Mouse (Mus musculus) frontal cortex, postnatal 10 days (tissue): ENCODE data around the gene Mmp23.
A peak's percentile ranks its signal among the peaks of the same experiment; 100 is the strongest.
"Not testable (repeated sequence)": the region's sequence is repeated elsewhere in the genome, so short reads cannot be mapped to it uniquely, and the experiment has no call there.

Source experiments
- DNase-seq, 2 experiments: peaks; one replicate each; pipeline ENCODE4 v3.0.0; 2022; ENCODE audit warnings: low spot score in 2 of 2, mixed read lengths in 1 of 2

Mmp23 gene

GRCm38 (mm10) chr4:155654456-155655298 lies 1.5 kb upstream of the Mmp23 start:
- no peak for DNase-seq

GRCm38 (mm10) chr4:155654183-155654455 lies 935 bp upstream of the Mmp23 start:
- no peak for DNase-seq

GRCm38 (mm10) chr4:155653451-155654182 lies 433 bp upstream of the Mmp23 start:
- no peak for DNase-seq

GRCm38 (mm10) chr4:155652283-155653085 lies 700 bp downstream of the Mmp23 start:
- DNase-seq, result no peak

GRCm38 (mm10) chr4:155651553-155652269 lies 1.5 kb downstream of the Mmp23 start:
- no peak for DNase-seq

- DNase-seq, result no peak
Measured at GRCm38 (mm10) chr4:155649355-155649754, 3.8 kb downstream of the Mmp23 start.

- no peak for DNase-seq
Measured at GRCm38 (mm10) chr4:155645721-155646120, 7.5 kb downstream of the Mmp23 start.

- not testable (repeated sequence) for DNase-seq
Measured at GRCm38 (mm10) chr4:155645308-155645707, 7.9 kb downstream of the Mmp23 start, which contains the start of gene Gm10563. Gene Gm10563, minus strand, starts transcription at chr4:155645408.

GRCm38 (mm10) chr4:155643531-155643930 lies 9.7 kb downstream of the Mmp23 start:
- no peak for DNase-seq

- DNase-seq, result no peak
Measured at GRCm38 (mm10) chr4:155635766-155636499, 17.3 kb downstream of the Mmp23 start.

- DNase-seq, result no peak
Measured at GRCm38 (mm10) chr4:155630267-155630666, 22.9 kb downstream of the Mmp23 start.

GRCm38 (mm10) chr4:155624338-155625291 lies 28.6 kb downstream of the Mmp23 start, which contains the start of gene Cdk11b:
Gene Cdk11b, plus strand, starts transcription at chr4:155624854.
- DNase-seq, result peak; percentile 95 to 97

- no peak for DNase-seq
Measured at GRCm38 (mm10) chr4:155618321-155618720, 34.9 kb downstream of the Mmp23 start.

- no peak for DNase-seq
Measured at GRCm38 (mm10) chr4:155613264-155613663, 39.9 kb downstream of the Mmp23 start.

- no peak for DNase-seq
Measured at GRCm38 (mm10) chr4:155611860-155612259, 41.3 kb downstream of the Mmp23 start.

GRCm38 (mm10) chr4:155606825-155607224 lies 46.4 kb downstream of the Mmp23 start:
- no peak for DNase-seq

GRCm38 (mm10) chr4:155605132-155605531 lies 48.1 kb downstream of the Mmp23 start:
- DNase-seq, result no peak

GRCm38 (mm10) chr4:155603801-155604200 lies 49.4 kb downstream of the Mmp23 start:
- DNase-seq, result no peak

- DNase-seq, result no peak
Measured at GRCm38 (mm10) chr4:155602753-155603152, 50.4 kb downstream of the Mmp23 start.
